Mouse (Mus musculus) left cerebral cortex, postnatal 10 days (tissue): ENCODE measurements around the gene Hdac11. TPM values are rescaled to one million over a fixed set of nuclear protein-coding genes. Genes with fewer than 3 reads are reported as not detected.
"Not testable (repeated sequence)": the region's sequence is repeated elsewhere in the genome, so short reads cannot be mapped to it uniquely, and the experiment has no call there.

Experiments used
- DNase-seq, 2 experiments: peaks; one replicate each; pipeline ENCODE4 v3.0.0; 2021 to 2022; ENCODE audit warnings: low spot score in 2 of 2, mixed read lengths in 1 of 2; ENCODE audit errors: extremely low spot score in 1 of 2
- intact Hi-C: fragments of 180-260 bp; cut with DNase I; formaldehyde crosslinking; loops from one replicate; pipeline ENCODE4 v1.15.1; 2025
- total RNA-seq, 2 experiments: library from RNA; stranded (reverse); gene quantifications; 2 replicates each; pipeline ENCODE4 v1.2.3; 2021

Gene Hdac11
- total RNA-seq, 2 experiments from 2014 or later: 111 to 117 TPM

GRCm38 (mm10) chr6:91186161-91186931 is 29.9 kb downstream of the Hdac11 start:
- no peak for DNase-seq
- intact Hi-C loops: no loop called here

- intact Hi-C loops: no loop called here
- no peak for DNase-seq
Measured at GRCm38 (mm10) chr6:91186934-91187333, 30.5 kb downstream of the Hdac11 start.

GRCm38 (mm10) chr6:91187871-91188270 is 31.4 kb downstream of the Hdac11 start:
- intact Hi-C loops: no loop called here

GRCm38 (mm10) chr6:91189971-91190370 is 33.5 kb downstream of the Hdac11 start:
- no peak for DNase-seq
- intact Hi-C loops: no loop called here

More at GRCm38 (mm10) chr6:91187871-91188270, 31.4 kb downstream of the Hdac11 start:
- DNase-seq: no peak

- intact Hi-C loops: no loop called here
- no peak for DNase-seq
Measured at GRCm38 (mm10) chr6:91191465-91191864, 35.0 kb downstream of the Hdac11 start.

GRCm38 (mm10) chr6:91192421-91192820 is 36.0 kb downstream of the Hdac11 start:
- DNase-seq: no peak
- intact Hi-C loops: no loop called here

- intact Hi-C loops: no loop called here
- DNase-seq: no peak
Measured at GRCm38 (mm10) chr6:91192851-91193545, 36.5 kb downstream of the Hdac11 start.

- intact Hi-C loops: no loop called here
- DNase-seq: no peak
Measured at GRCm38 (mm10) chr6:91198456-91198855, 42.0 kb downstream of the Hdac11 start.

GRCm38 (mm10) chr6:91200429-91201188 is 44.1 kb downstream of the Hdac11 start:
- peak; percentile 67 to 82 for DNase-seq
- intact Hi-C loops: no loop called here

GRCm38 (mm10) chr6:91201881-91202341 is 45.4 kb downstream of the Hdac11 start:
- intact Hi-C loops: no loop called here
- DNase-seq: no peak

- intact Hi-C loops: no loop called here
- DNase-seq: no peak
Measured at GRCm38 (mm10) chr6:91202571-91202970, 46.1 kb downstream of the Hdac11 start.

- no peak for DNase-seq
- intact Hi-C loops: no loop called here
Measured at GRCm38 (mm10) chr6:91205346-91205745, 48.9 kb downstream of the Hdac11 start.

GRCm38 (mm10) chr6:91205791-91206190 is 49.3 kb downstream of the Hdac11 start:
- DNase-seq: no peak
- intact Hi-C loops: no loop called here

- intact Hi-C loops: no loop called here
- no peak for DNase-seq
Measured at GRCm38 (mm10) chr6:91207491-91207890, 51.0 kb downstream of the Hdac11 start.

GRCm38 (mm10) chr6:91209780-91210179 is 53.3 kb downstream of the Hdac11 start:
- DNase-seq: no peak
- intact Hi-C loops: no loop called here

- DNase-seq: no peak
- intact Hi-C loops: no loop called here
Measured at GRCm38 (mm10) chr6:91210852-91211251, 54.4 kb downstream of the Hdac11 start.

- DNase-seq, intact Hi-C loops: not testable (repeated sequence)
Measured at GRCm38 (mm10) chr6:91212155-91212554, 55.7 kb downstream of the Hdac11 start, which contains the start of gene Fbln2. Gene Fbln2 (plus strand): TSS chr6:91212455.

GRCm38 (mm10) chr6:91212571-91212970 is 56.1 kb downstream of the Hdac11 start:
- intact Hi-C loops: no loop called here
- DNase-seq: peak in 1 of 2 experiments; percentile 74
